Mouse (Mus musculus) lung, postnatal 14 days (tissue): ENCODE measurements around the gene Hdhd5.

Experiments
- DNase-seq: peaks from one replicate; pipeline ENCODE4 v3.0.0; 2021

Gene Hdhd5

GRCm38 (mm10) chr6:120529123-120529522 is 2.0 kb downstream of the Hdhd5 start:
- DNase-seq = no peak

GRCm38 (mm10) chr6:120524796-120525195 is 6.3 kb downstream of the Hdhd5 start:
- DNase-seq = no peak

- DNase-seq = peak; percentile 18
Measured at GRCm38 (mm10) chr6:120519647-120520046, 11.5 kb downstream of the Hdhd5 start.

GRCm38 (mm10) chr6:120517311-120517710 is 13.8 kb downstream of the Hdhd5 start:
- DNase-seq = no peak

- no peak for DNase-seq
Measured at GRCm38 (mm10) chr6:120516879-120517278, 14.2 kb downstream of the Hdhd5 start.

GRCm38 (mm10) chr6:120516422-120516821 is 14.7 kb downstream of the Hdhd5 start:
- no peak for DNase-seq

GRCm38 (mm10) chr6:120511212-120511611 is 19.9 kb downstream of the Hdhd5 start:
- no peak for DNase-seq

- DNase-seq = no peak
Measured at GRCm38 (mm10) chr6:120510425-120510824, 20.7 kb downstream of the Hdhd5 start.

- no peak for DNase-seq
Measured at GRCm38 (mm10) chr6:120509975-120510374, 21.1 kb downstream of the Hdhd5 start.

GRCm38 (mm10) chr6:120508645-120509044 is 22.5 kb downstream of the Hdhd5 start:
- no peak for DNase-seq

- no peak for DNase-seq
Measured at GRCm38 (mm10) chr6:120505531-120505930, 25.6 kb downstream of the Hdhd5 start.

GRCm38 (mm10) chr6:120504051-120504450 is 27.1 kb downstream of the Hdhd5 start:
- DNase-seq = no peak

GRCm38 (mm10) chr6:120496544-120496943 is 34.6 kb downstream of the Hdhd5 start:
- no peak for DNase-seq

GRCm38 (mm10) chr6:120493374-120494181 is 37.5 kb downstream of the Hdhd5 start, which contains the start of gene Tmem121b:
Gene Tmem121b, minus strand, starts transcription at chr6:120493807.
- peak; percentile 52 for DNase-seq

GRCm38 (mm10) chr6:120492499-120493373 is 38.4 kb downstream of the Hdhd5 start:
- DNase-seq = peak; percentile 19

- peak; percentile 68 for DNase-seq
Measured at GRCm38 (mm10) chr6:120491862-120492498, 39.1 kb downstream of the Hdhd5 start.

- DNase-seq = no peak
Measured at GRCm38 (mm10) chr6:120491064-120491463, 40.1 kb downstream of the Hdhd5 start.

- DNase-seq = no peak
Measured at GRCm38 (mm10) chr6:120489461-120489860, 41.7 kb downstream of the Hdhd5 start.

GRCm38 (mm10) chr6:120488647-120489046 is 42.5 kb downstream of the Hdhd5 start:
- no peak for DNase-seq

- peak; percentile 12 for DNase-seq
Measured at GRCm38 (mm10) chr6:120486051-120486510, 45.0 kb downstream of the Hdhd5 start.

- DNase-seq = no peak
Measured at GRCm38 (mm10) chr6:120485038-120485437, 46.1 kb downstream of the Hdhd5 start.

- peak; percentile 67 for DNase-seq
Measured at GRCm38 (mm10) chr6:120483211-120483626, 47.9 kb downstream of the Hdhd5 start.

- no peak for DNase-seq
Measured at GRCm38 (mm10) chr6:120482756-120483155, 48.4 kb downstream of the Hdhd5 start.
